Mouse (Mus musculus): ENCODE measurements around the gene Gnao1. TPM values are rescaled to one million over a fixed set of nuclear protein-coding genes. Genes with fewer than 3 reads are reported as not detected.

Gene Gnao1
- polyA plus RNA-seq, 1 experiment from 2014 or later: not detected

- no peaks in the 10 kb centered on the region for H3K36me3 ChIP-seq (ENCODE audit: inconsistent target)
- under 1% methylated on average over 48 of the region's 48 CpGs for WGBS (ENCODE audit: missing documents)
- H3K4me3 ChIP-seq (ENCODE audit: inconsistent target): peak overlapping the region; percentile 65
- peaks cover 53% of the 10 kb centered on the region for H3K79me2 ChIP-seq (ENCODE audit: inconsistent target)
- H3K27ac ChIP-seq: peak overlapping the region; percentile 33
Measured at GRCm38 (mm10) chr8:94011076-94012012, 201.6 kb downstream of the Gnao1 start.

GRCm38 (mm10) chr8:94012013-94012951 lies 202.5 kb downstream of the Gnao1 start, which contains the start of gene Amfr:
Amfr (minus strand) TSS chr8:94012842.
- WGBS (ENCODE audit: missing documents): under 1% methylated on average over 77 of the region's 130 CpGs
- Histone ChIP-seq H3K27ac (peak within 1 kb of the TSS; percentile 33), H3K79me2 (ENCODE audit: inconsistent target) (peaks cover 44% of the 10 kb centered on the region), H3K36me3 (ENCODE audit: inconsistent target) (no peaks in the 10 kb centered on the region), H3K4me3 (ENCODE audit: inconsistent target) (peak within 1 kb of the TSS; percentile 65)

- no peak overlapping the region for H3K27ac ChIP-seq
- no peaks in the 10 kb centered on the region for H3K36me3 ChIP-seq (ENCODE audit: inconsistent target)
- peaks cover 35% of the 10 kb centered on the region for H3K79me2 ChIP-seq (ENCODE audit: inconsistent target)
- WGBS (ENCODE audit: missing documents): 37% methylated on average over 7 of the region's 7 CpGs
- peak overlapping the region; percentile 24 for H3K4me3 ChIP-seq (ENCODE audit: inconsistent target)
Measured at GRCm38 (mm10) chr8:94013026-94013612, 203.4 kb downstream of the Gnao1 start.

Other genes with a start within 250 kb of the Gnao1 start
- 58.0 to 95.8 TPM (median 83.8 TPM) in 3 replicates for gene Amfr, start 202.9 kb downstream of the Gnao1 start, polyA plus RNA-seq (2018)
- 14.7 to 21.2 TPM (median 18.5 TPM) in 3 replicates for gene Nudt21, start 227.1 kb downstream of the Gnao1 start, polyA plus RNA-seq (2018)
- 9.5 to 14.0 TPM (median 11.2 TPM) in 3 replicates for gene Ogfod1, start 227.2 kb downstream of the Gnao1 start, polyA plus RNA-seq (2018)

Data from macrophage (primary cell).